Mouse (Mus musculus): ENCODE data around the gene Gli2.

DNA sequence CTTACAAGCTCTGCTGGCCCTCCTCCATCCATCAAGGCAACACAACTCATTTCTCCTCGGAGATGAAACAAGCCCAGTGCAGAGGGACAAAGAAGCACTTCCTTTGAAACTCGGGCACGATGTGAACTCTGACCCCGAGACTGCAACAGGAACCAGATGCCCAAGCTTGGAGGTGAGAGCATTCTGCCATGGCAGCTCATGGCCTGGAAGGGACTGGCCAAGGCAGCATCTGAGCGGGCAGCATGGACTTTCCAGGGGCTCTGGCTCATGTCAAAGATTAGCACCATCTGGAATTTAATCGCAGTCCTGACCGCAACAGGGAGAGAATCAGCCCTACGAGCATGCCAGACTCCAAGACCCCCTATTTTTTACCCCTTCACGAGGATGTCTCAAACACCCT, 148.5 kb downstream of the Gli2 start:
- TF ChIP-seq POLR2A (IDR thresholded peaks at IDR 0.05; ENCODE audit: extremely low read depth, insufficient read depth, low read length) (no peak), CTCF (IDR thresholded peaks at IDR 0.05; ENCODE audit: low read depth, low read length) (no peak)

Data from liver, adult 2 months (tissue).